Mouse (Mus musculus) forebrain, embryonic 16.5 days (tissue): ENCODE results near the gene Bdh1. TPM values are rescaled to one million over a fixed set of nuclear protein-coding genes. Genes with fewer than 3 reads are reported as not detected.

Source experiments
- ATAC-seq: fragments of 200-750 bp; cut with Nextera tagmentation; 2 replicates; pipeline ENCODE4 v1.8.0; 2017; ENCODE audit warnings: mild to moderate bottlenecking, moderate library complexity
- H3K27ac ChIP-seq: fragments of 300-500 bp; sonication (generic); 2 replicates; pipeline ENCODE4 v1.5.1; 2014; ENCODE audit warnings: low read length, control low read depth
- H3K27me3 ChIP-seq: fragments of 300-500 bp; sonication (generic); replicated peaks from 2 replicates; pipeline ENCODE4 v1.6.1; 2014; ENCODE audit warnings: low read length; ENCODE audit not compliant: control insufficient read depth, insufficient read depth
- H3K36me3 ChIP-seq: fragments of 300-500 bp; sonication (generic); 2 replicates; pipeline ENCODE4 v1.6.1; 2014; ENCODE audit not compliant: control insufficient read depth, insufficient read depth
- H3K4me1 ChIP-seq: fragments of 300-500 bp; sonication (generic); replicated peaks from 2 replicates; pipeline ENCODE4 v1.6.1; 2014; ENCODE audit warnings: low read length; ENCODE audit not compliant: control insufficient read depth, insufficient read depth
- H3K4me2 ChIP-seq: fragments of 300-500 bp; sonication (generic); 2 replicates; pipeline ENCODE4 v1.6.1; 2014; ENCODE audit warnings: mild to moderate bottlenecking, low read length, control low read depth
- H3K4me3 ChIP-seq: fragments of 300-500 bp; sonication (generic); replicated peaks from 2 replicates; pipeline ENCODE4 v1.5.1; 2014; ENCODE audit warnings: mild to moderate bottlenecking, low read length, control low read depth
- H3K9ac ChIP-seq: fragments of 300-500 bp; sonication (generic); replicated peaks from 2 replicates; pipeline ENCODE4 v1.6.1; 2014; ENCODE audit warnings: low read depth, low read length, control low read depth
- H3K9me3 ChIP-seq: fragments of 300-500 bp; sonication (generic); 2 replicates; pipeline ENCODE4 v1.6.1; 2016; ENCODE audit warnings: low read length; ENCODE audit not compliant: control insufficient read depth
- WGBS: fragments of 180-500 bp; shearing (Covaris S2); extraction: QIAGEN DNeasy Blood & Tissue Kit; methylation state at CpG from one replicate; pipeline ENCODE4 v1.1.7; 2014; 5-methylcytosine and 5-hydroxymethylcytosine counted together
- polyA plus RNA-seq: library from polyadenylated mRNA; unstranded; fragments of >200 nt; fragmentation: Nextera tagmentation; extraction: Ambion mirVana; gene quantifications from 2 replicates; pipeline ENCODE4 v1.2.1, GENCODE M21; 2015

Gene Bdh1
- polyA plus RNA-seq, 1 experiment from 2014 or later, result 152 TPM

DNA sequence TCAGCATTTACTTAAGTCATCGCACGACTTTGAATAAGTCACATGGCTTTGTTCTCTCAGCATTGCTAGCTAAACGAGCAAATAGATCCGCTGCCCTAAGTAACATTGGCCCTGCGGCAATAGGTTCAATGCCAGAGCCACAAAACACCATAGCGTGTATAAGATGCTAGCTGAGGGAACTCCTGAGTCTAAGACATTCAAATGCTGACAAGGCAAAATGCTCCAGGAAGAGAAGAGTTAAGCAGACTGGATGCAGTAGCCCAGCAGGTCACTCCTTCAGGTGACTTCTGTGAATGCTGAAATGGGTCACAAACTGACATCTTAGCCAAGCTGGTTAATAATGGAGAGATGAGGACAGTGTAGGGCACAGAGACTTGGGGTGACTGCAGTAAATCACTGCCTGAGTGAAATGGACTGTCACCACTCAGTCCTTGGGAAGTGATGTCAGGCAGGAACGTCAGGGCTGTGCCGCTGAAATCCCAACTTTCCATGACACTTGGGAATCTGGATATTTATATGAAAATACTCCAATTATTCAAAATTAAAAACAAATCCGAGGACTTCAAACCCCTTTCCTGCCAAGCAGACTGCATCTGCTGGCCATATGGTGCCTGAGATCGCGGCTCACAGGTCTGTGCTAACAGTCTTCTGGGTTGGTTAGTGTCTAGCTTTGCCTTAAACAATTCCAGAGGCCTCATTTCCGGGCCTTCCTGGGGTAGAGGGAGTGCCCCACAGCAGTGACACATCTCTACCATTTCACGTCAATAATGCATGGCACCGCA, 79.1 kb downstream of the Bdh1 start:
- Histone ChIP-seq H3K36me3 (no peaks in the 10 kb centered on the region), H3K27me3 (no peaks in the 10 kb centered on the region), H3K4me3 (no peak overlapping the region), H3K4me1 (peaks cover 45% of the 10 kb centered on the region), H3K9me3 (no peaks in the 10 kb centered on the region), H3K9ac (no peak overlapping the region), H3K27ac (peak overlapping the region; percentile 98), H3K4me2 (no peak overlapping the region)
- peak; percentile 69 for ATAC-seq
- 55% methylated on average over 14 of the region's 14 CpGs for WGBS

GRCm38 (mm10) chr16:31501751-31502365, 79.8 kb downstream of the Bdh1 start:
- Histone ChIP-seq H3K4me1 (peaks cover 45% of the 10 kb centered on the region), H3K4me2 (no peak overlapping the region), H3K4me3 (no peak overlapping the region), H3K36me3 (no peaks in the 10 kb centered on the region), H3K9me3 (no peaks in the 10 kb centered on the region), H3K27ac (peak overlapping the region; percentile 98), H3K9ac (no peak overlapping the region), H3K27me3 (no peaks in the 10 kb centered on the region)
- 0 out of 2 replicates have a peak, but pooled peaks have one; percentile 3 for ATAC-seq
- 20% methylated on average over 14 of the region's 14 CpGs for WGBS

GRCm38 (mm10) chr16:31506665-31507456, 84.8 kb downstream of the Bdh1 start:
- Histone ChIP-seq H3K36me3 (no peaks in the 10 kb centered on the region), H3K4me1 (peaks cover 25% of the 10 kb centered on the region), H3K27ac (no peak overlapping the region), H3K9ac (no peak overlapping the region), H3K4me3 (no peak overlapping the region), H3K4me2 (no peak overlapping the region), H3K27me3 (no peaks in the 10 kb centered on the region), H3K9me3 (no peaks in the 10 kb centered on the region)
- ATAC-seq, result no peak
- WGBS, result 50% methylated on average over 10 of the region's 10 CpGs

DNA sequence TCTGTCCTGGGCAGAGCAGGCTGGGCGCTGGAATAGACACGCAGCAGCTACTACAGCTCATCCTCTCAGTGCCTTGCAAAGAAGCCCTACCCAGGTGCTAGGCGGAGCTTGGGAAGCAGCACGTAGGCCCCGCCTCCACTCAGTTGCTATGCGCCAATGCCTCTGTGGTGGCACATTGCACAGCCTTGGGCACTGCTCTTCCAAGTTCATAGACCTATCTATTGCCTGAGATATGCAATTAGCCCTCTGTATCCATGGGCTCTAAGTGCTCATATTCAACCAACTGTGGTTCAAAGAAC, 85.3 kb downstream of the Bdh1 start:
- Histone ChIP-seq H3K9me3 (no peaks in the 10 kb centered on the region), H3K27ac (no peak overlapping the region), H3K4me1 (peaks cover 20% of the 10 kb centered on the region), H3K27me3 (no peaks in the 10 kb centered on the region), H3K9ac (no peak overlapping the region), H3K4me2 (no peak overlapping the region), H3K4me3 (no peak overlapping the region), H3K36me3 (no peaks in the 10 kb centered on the region)
- ATAC-seq, result no peak; the same call in 1 of the 2 replicates
- WGBS, result 29% methylated on average over 6 of the region's 6 CpGs

- Histone ChIP-seq H3K27ac (no peak overlapping the region), H3K4me2 (no peak overlapping the region), H3K9ac (no peak overlapping the region), H3K4me1 (peaks cover 17% of the 10 kb centered on the region), H3K27me3 (no peaks in the 10 kb centered on the region), H3K9me3 (no peaks in the 10 kb centered on the region), H3K36me3 (no peaks in the 10 kb centered on the region), H3K4me3 (no peak overlapping the region)
- WGBS, result 32% methylated on average over 14 of the region's 14 CpGs
- peak; percentile 25; the same call in 1 of the 2 replicates for ATAC-seq
These were observed 85.9 kb downstream of the Bdh1 start for GRCm38 (mm10) chr16:31507794-31508526.

Other genes starting within 250 kb of the Bdh1 start
- 12.7 and 15.0 TPM in 2 replicates for gene Acap2, start 221.0 kb upstream of the Bdh1 start, polyA plus RNA-seq
- 83.3 and 101 TPM in 2 replicates for gene Ppp1r2, start 147.0 kb upstream of the Bdh1 start, polyA plus RNA-seq
- 63.1 and 94.4 TPM in 2 replicates for gene Apod, start 107.5 kb upstream of the Bdh1 start, polyA plus RNA-seq
- 20.6 and 21.9 TPM in 2 replicates for gene Dlg1, start 241.2 kb downstream of the Bdh1 start, polyA plus RNA-seq